16 mouse cellular contexts compared by ENCODE assay signal in the genomic region with DNA sequence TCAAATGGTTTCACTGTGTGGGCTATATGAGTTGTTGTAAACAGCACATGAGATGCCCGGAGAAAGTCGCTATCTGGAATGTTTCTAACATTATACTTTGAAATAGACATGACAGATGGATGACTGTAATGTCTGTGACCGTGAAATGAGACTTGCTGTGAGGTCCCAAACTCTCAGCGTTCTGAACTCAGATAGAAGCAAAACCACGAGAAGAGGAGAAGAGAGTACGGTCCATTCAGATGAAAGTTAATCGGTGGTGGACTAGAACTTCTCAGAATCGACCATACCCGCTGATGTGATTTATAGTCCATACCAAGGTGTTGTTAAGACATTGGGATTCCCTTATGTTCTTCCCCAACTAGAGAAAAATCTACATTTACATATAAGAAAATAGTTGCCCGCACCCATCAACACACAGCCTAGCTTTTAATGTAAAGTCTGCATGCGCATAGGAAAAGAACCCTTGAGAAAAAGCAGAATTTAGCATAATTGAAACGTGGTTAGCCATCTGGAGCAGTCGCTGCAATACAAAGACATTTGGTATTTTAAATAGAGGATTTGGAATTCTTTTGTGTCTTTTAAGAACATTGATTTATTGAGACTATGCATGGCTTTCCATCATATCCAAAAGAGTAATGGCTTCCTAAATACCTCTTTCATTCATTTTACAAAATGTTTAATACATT. TPM values are rescaled to one million over a fixed set of nuclear protein-coding genes. Genes with fewer than 3 reads are reported as not detected.
DNase-seq lines count a peak whose midpoint lies in the region; ATAC-seq and TF ChIP-seq lines count a peak whose summit lies in the region.
"Had no signal": no experiment of that assay in that cellular context is flagged by ENCODE, and none has a peak within 500 bp of the region (broad histone marks: within the 10 kb centered on the region; RNA-seq: fewer than 3 reads in every experiment).

No protein-coding gene starts in this region.

- H3K27me3 ChIP-seq in heart, adult 2 months (ENCODE audit: control insufficient read depth, insufficient read depth, low read length) = no peaks in the 10 kb centered on the region
- no peaks in the 10 kb centered on the region for H3K27me3 ChIP-seq in embryonic facial prominence, embryonic 15.5 days
- H3K27me3 ChIP-seq in hindbrain, embryonic 12.5 days = no peaks in the 10 kb centered on the region
- no peaks in the 10 kb centered on the region for H3K27me3 ChIP-seq in midbrain, embryonic 15.5 days (replicated peaks)
- no peaks in the 10 kb centered on the region for H3K27me3 ChIP-seq in kidney, embryonic 15.5 days

- peak overlapping the region; percentile 26; the same call in 1 of the 2 replicates for H3K4me2 ChIP-seq in embryonic facial prominence, embryonic 15.5 days (replicated peaks)
- H3K4me2 ChIP-seq in hindbrain, embryonic 12.5 days (replicated peaks) = peak overlapping the region; percentile 40
- peak overlapping the region; percentile 49 for H3K4me2 ChIP-seq in midbrain, embryonic 15.5 days
- no peak overlapping the region for H3K4me2 ChIP-seq in kidney, embryonic 15.5 days

- H3K27ac ChIP-seq in heart, adult 2 months = no peak overlapping the region
- no peak overlapping the region for H3K27ac ChIP-seq in embryonic facial prominence, embryonic 15.5 days (replicated peaks)
- H3K27ac ChIP-seq in hindbrain, embryonic 12.5 days = peak overlapping the region; percentile 55
- H3K27ac ChIP-seq in midbrain, embryonic 15.5 days = 0 out of 2 replicates have a peak overlapping the region, but pooled peaks have one; percentile 21
- no peak overlapping the region for H3K27ac ChIP-seq in kidney, embryonic 15.5 days

- peaks cover 10% of the 10 kb centered on the region for H3K4me1 ChIP-seq in heart, adult 2 months (ENCODE audit: control insufficient read depth, insufficient read depth, low read length)
- peaks cover 13% of the 10 kb centered on the region; the same call in 1 of the 2 replicates for H3K4me1 ChIP-seq in embryonic facial prominence, embryonic 15.5 days
- peaks cover 44% of the 10 kb centered on the region for H3K4me1 ChIP-seq in hindbrain, embryonic 12.5 days
- H3K4me1 ChIP-seq in midbrain, embryonic 15.5 days = peaks cover 26% of the 10 kb centered on the region
- H3K4me1 ChIP-seq in kidney, embryonic 15.5 days = peaks cover 32% of the 10 kb centered on the region

- H3K9ac ChIP-seq in heart, adult 2 months (ENCODE audit: low read depth, low read length) = no peak overlapping the region
- H3K9ac ChIP-seq in embryonic facial prominence, embryonic 15.5 days = no peak overlapping the region
- H3K9ac ChIP-seq in hindbrain, embryonic 12.5 days = no peak overlapping the region
- no peak overlapping the region for H3K9ac ChIP-seq in midbrain, embryonic 15.5 days
- H3K9ac ChIP-seq in kidney, embryonic 15.5 days = no peak overlapping the region
- H3K9ac ChIP-seq: liver, postnatal 0 days had no signal

- peak; percentile 34 for DNase-seq in heart, adult 11 months
- DNase-seq in heart, adult 2 months = no peak
- no peak for DNase-seq in lung, adult 18-20 months
- DNase-seq: cerebellum, adult 8-10 months; kidney, postnatal 10 days; liver, postnatal 0 days; right cerebral cortex, postnatal 25 days had no signal

- no peak for TF ChIP-seq EP300 in heart, adult 2 months (IDR thresholded peaks at IDR 0.05; ENCODE audit: insufficient read depth, low read depth, low read length)

- 84% methylated on average over 13 of the region's 13 CpGs for WGBS in heart, adult 2 months
- WGBS in embryonic facial prominence, embryonic 15.5 days = 46% methylated on average over 13 of the region's 13 CpGs
- WGBS in hindbrain, embryonic 12.5 days = 30% methylated on average over 13 of the region's 13 CpGs
- 24% methylated on average over 13 of the region's 13 CpGs for WGBS in midbrain, embryonic 15.5 days
- 69% methylated on average over 13 of the region's 13 CpGs for WGBS in kidney, embryonic 15.5 days

- TF ChIP-seq POLR2A in heart, adult 2 months (IDR thresholded peaks at IDR 0.05; ENCODE audit: insufficient read depth, low read depth, low read length) = no peak

- intact Hi-C loops in heart, adult 2 months (cut with DNase I) = no loop called here

- H3K9me3 ChIP-seq in embryonic facial prominence, embryonic 15.5 days (replicated peaks) = no peaks in the 10 kb centered on the region
- H3K9me3 ChIP-seq in hindbrain, embryonic 12.5 days (replicated peaks) = no peaks in the 10 kb centered on the region
- H3K9me3 ChIP-seq in midbrain, embryonic 15.5 days = no peaks in the 10 kb centered on the region
- H3K9me3 ChIP-seq in kidney, embryonic 15.5 days (replicated peaks) = no peaks in the 10 kb centered on the region

- H3K79me2 ChIP-seq in heart, adult 2 months (replicated peaks; ENCODE audit: control insufficient read depth, insufficient read depth, low read length) = no peaks in the 10 kb centered on the region

- TF ChIP-seq CTCF in heart, adult 2 months (IDR thresholded peaks at IDR 0.05) = no peak

- no peak overlapping the region for H3K4me3 ChIP-seq in heart, adult 2 months
- no peak overlapping the region for H3K4me3 ChIP-seq in embryonic facial prominence, embryonic 15.5 days (replicated peaks)
- peak overlapping the region; percentile 21 for H3K4me3 ChIP-seq in hindbrain, embryonic 12.5 days
- H3K4me3 ChIP-seq in midbrain, embryonic 15.5 days = no peak overlapping the region
- no peak overlapping the region for H3K4me3 ChIP-seq in kidney, embryonic 15.5 days (replicated peaks)

- peaks cover 8% of the 10 kb centered on the region for H3K36me3 ChIP-seq in heart, adult 2 months (ENCODE audit: control insufficient read depth, insufficient read depth, low read length)
- H3K36me3 ChIP-seq in embryonic facial prominence, embryonic 15.5 days = no peaks in the 10 kb centered on the region
- H3K36me3 ChIP-seq in hindbrain, embryonic 12.5 days = no peaks in the 10 kb centered on the region
- no peaks in the 10 kb centered on the region for H3K36me3 ChIP-seq in midbrain, embryonic 15.5 days (replicated peaks)
- H3K36me3 ChIP-seq in kidney, embryonic 15.5 days = no peaks in the 10 kb centered on the region

- ATAC-seq in embryonic facial prominence, embryonic 15.5 days (ENCODE audit: insufficient number of reproducible peaks, low FRiP score, low TSS enrichment, low read depth) = no peak
- ATAC-seq in hindbrain, embryonic 12.5 days (ENCODE audit: low FRiP score) = peak; percentile 39; the same call in 1 of the 2 replicates
- ATAC-seq in midbrain, embryonic 15.5 days (replicated peaks) = peak; percentile 29; the same call in 1 of the 2 replicates
- ATAC-seq in kidney, embryonic 15.5 days (replicated peaks; ENCODE audit: low FRiP score) = no peak
- ATAC-seq in megakaryocyte-erythroid progenitor cell, adult 5-6 weeks (replicated peaks; ENCODE audit: low FRiP score, low TSS enrichment, poor library complexity, severe bottlenecking) = no peak
- ATAC-seq: activated CD4-positive, CD25-positive, alpha-beta regulatory T cell, adult 4 months; liver, postnatal 0 days had no signal

RNA-seq across cellular contexts. Expression of gene Fat4, which starts 21.8 kb away (rescaled TPM):
- total RNA-seq in heart, adult 2 months (2021) = 1 to 10 TPM; 5.1 TPM
- 1.9 and 3.5 TPM in 2 replicates for polyA plus RNA-seq in heart, adult 2 months (2012; rRNA removed)
- 9.5 and 10.1 TPM in 2 replicates for polyA plus RNA-seq in embryonic facial prominence, embryonic 15.5 days (2015; fragmentation: Nextera tagmentation; extraction: Ambion mirVana)
- 14.6 and 17.1 TPM in 2 replicates for polyA plus RNA-seq in hindbrain, embryonic 12.5 days (2016; fragmentation: Nextera tagmentation; extraction: Ambion mirVana)
- 8.2 and 9.2 TPM in 2 replicates for polyA plus RNA-seq in midbrain, embryonic 15.5 days (2015; fragmentation: Nextera tagmentation; extraction: Ambion mirVana)
- 6.9 and 8.2 TPM in 2 replicates for polyA plus RNA-seq in kidney, embryonic 15.5 days (2015; fragmentation: Nextera tagmentation; extraction: Ambion mirVana)
- not detected in 2 replicates for total RNA-seq in megakaryocyte-erythroid progenitor cell, adult 5-6 weeks (2014; fragmentation: Nextera tagmentation)
- not detected in 2 replicates for total RNA-seq in megakaryocyte-erythroid progenitor cell, adult 5-6 weeks (2017)
- total RNA-seq: megakaryocyte progenitor cell, adult 5-6 weeks; MEL; neutrophil, adult 5-6 weeks had no signal
- polyA plus RNA-seq: activated CD4-positive, CD25-positive, alpha-beta regulatory T cell, adult 4 months had no signal

Comparison
In these comparisons a context has a peak if more than half of its experiments do, and no peak if none do; other contexts are left out.
1. H3K27ac ChIP-seq: peak in hindbrain, embryonic 12.5 days (single experiment) and midbrain, embryonic 15.5 days (single experiment); none in heart, adult 2 months (single experiment), embryonic facial prominence, embryonic 15.5 days (single experiment) and kidney, embryonic 15.5 days (single experiment).
2. ATAC-seq: peak in hindbrain, embryonic 12.5 days (single experiment) and midbrain, embryonic 15.5 days (single experiment); none in embryonic facial prominence, embryonic 15.5 days (single experiment), kidney, embryonic 15.5 days (single experiment) and megakaryocyte-erythroid progenitor cell, adult 5-6 weeks (single experiment).